Mouse (Mus musculus): ENCODE results near the gene Hook2. TPM values are rescaled to one million over a fixed set of nuclear protein-coding genes. Genes with fewer than 3 reads are reported as not detected.

The Hook2 gene
- 4.2 and 6.7 TPM in 2 replicates for polyA plus RNA-seq (2021; fragmentation: Nextera tagmentation)
- long read RNA-seq, experiment 1, partial matches to known transcripts: 5 of 75 reads
- long read RNA-seq, experiment 1, other reads (novel, unspliced or antisense): 65 of 75 reads
- long read RNA-seq, experiment 2, partial matches to known transcripts: 2 of 11 reads
- long read RNA-seq, experiment 2, other reads (novel, unspliced or antisense): 9 of 11 reads

DNA sequence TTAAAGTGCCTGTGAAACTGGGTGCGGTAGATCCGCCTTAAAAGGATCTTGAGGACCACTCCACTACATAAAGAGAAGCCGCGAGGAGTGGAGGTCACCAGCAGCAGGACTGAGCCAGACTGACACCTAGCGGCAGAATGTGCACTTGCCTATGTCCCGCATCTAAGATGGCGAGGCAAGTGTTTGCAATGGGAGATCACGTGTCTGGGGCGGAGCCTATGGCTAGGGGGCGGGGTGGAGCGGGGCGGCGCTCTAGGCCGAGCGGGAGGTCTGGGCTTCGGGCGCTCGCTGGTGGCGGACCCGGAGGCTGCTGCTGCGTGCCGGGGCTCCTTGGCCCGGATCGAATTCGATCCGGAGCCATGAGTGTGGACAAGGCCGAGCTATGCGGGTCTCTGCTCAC lies at the start of gene Hook2:
TSS of gene Hook2 (plus strand) at position 255 of the 400 bp plus-strand sequence.

DNA sequence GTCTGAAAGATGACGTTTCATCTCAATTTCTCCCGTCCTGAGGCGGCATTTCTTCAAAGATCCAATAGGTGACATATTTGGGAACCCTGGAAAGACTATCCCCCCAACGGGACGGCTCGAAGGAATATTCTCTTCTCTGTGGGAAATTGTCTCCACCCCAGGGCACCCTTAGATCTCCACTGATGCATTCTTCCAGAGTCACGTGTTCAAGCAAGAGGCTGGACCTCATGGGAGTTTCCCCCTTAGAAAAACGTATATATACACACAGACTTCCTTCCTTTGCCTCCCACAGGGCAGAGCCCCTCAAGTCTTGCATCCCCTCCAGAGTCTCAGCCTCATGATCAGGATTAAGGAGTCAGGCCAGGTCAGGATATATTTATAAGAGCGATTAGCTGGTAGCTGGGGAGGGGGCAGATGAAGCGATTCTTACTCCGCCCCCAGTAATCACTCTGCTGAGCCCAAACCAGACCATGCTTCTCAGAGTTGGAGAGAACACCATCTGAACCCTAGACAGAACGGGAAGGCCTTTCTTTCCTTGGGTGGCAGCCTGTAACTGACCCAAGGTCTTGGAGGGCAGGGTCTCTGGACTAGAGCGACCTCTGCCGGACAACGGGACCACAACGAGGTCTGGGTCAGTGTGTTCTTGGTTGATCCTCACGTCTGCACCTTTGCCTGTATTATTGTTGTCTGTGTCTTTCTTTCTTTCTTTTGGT lies 43.7 kb upstream of the Hook2 start, which contains the start of gene Rtbdn:
TSS of gene Rtbdn (plus strand) at position 464 of the 713 bp plus-strand sequence.

DNA sequence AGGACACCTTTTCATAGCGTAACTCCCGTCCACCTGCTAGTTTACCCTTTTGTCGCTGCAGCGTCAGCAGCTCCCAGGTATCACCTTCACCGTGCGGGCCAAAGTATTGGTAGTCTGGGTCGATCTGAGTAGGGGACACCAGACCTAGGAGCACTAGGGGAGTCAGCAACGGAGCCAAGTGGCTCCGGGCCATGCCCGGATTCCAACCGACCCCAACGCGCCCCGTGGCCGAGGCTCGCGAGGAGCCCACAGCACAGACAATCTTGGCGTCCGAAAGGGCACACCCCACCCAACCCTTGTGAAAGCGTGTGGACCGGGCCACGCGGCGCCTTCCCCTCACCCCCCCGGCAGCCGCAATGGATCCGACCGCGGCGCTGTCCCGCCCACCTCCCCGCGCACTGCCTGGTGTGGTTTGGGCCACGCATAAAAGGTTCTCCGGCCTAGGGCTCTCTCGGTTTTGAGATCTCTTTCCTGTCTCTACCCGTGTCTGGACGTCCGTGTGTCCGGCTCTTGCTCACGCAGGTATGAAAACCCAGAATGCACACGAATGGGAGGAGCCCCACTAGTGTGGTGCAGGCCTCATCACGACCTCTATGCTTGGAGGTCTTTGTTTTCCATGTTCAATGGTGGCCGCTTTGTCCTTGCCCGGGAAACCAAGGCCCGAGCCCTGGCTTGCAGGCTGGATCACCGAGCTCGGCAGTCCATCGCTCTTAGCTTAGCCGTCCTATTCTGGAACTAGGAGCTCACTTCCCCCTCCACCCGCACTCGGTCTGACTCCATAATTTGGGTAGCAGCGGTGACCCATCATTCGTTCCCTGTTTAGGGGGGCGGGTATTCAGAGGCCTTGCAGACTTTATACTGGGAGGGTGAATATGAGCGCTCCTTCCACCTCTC lies 20.9 kb upstream of the Hook2 start, which contains the start of the genes Gm49661, Prdx2 and Rnaseh2a:
TSS of gene Gm49661 (minus strand) at position 193 of the 894 bp plus-strand sequence.
TSS of gene Prdx2 (plus strand) at position 347 of the 894 bp plus-strand sequence.
TSS of gene Rnaseh2a (minus strand) at position 527 of the 894 bp plus-strand sequence.

DNA sequence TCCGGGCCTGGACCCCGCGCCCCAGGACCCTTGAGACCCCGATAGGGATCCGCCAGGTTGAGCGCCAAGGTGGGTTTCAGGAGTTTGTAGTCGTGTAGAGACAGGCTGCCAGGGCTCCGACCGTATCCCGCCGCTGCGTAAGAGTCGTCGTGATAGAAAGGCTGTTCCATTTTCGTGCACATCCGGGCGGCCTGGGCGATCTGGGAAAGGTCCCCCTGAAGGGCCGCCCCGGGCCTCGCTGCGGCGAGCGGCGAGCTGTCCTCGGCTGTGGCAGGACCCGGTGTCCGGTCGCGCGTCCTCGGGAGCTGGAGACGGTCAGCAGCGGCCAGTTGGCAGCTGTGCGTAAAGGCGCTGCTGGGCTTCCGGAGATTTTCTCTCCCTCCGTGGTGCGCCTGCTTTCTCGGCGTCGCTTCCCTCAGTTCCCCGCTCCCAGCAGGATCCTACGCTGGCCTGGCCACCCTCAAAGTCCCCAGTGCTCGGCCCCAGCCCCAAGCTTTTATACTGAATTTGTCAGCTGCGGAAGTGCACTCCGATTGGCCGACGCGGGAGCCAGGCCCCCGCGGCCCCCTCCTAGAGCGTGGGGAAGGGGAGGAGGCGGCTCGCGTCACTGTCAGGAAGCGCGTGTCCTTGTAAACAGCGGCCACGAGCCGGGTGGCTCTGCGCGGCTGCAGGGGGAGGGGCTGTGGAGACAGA lies 12.0 kb upstream of the Hook2 start, which contains the start of gene Junb:
TSS of gene Junb (minus strand) at position 471 of the 693 bp plus-strand sequence.

DNA sequence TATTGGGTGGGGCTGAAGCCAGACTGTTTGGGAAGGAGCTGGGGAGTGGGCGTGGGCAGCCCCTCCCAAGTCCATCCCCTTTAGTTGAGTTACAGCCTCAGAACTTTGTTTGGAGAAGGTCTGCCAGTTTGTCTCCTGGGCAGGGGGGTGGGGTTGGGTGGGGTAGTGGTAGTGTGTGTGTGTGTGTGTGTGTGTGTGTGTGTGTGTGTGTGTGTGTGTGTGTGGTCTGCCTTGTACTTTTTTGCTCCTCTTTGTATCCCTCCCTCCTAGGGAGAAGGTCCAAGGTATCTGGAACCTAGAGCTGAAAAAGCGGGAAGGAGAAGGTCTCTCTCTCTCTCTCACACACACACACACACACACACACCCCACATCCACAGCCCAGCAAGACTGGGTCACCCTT lies 24.0 kb downstream of the Hook2 start, which contains the start of gene Best2:
TSS of gene Best2 (minus strand) at position 101 of the 400 bp plus-strand sequence.

DNA sequence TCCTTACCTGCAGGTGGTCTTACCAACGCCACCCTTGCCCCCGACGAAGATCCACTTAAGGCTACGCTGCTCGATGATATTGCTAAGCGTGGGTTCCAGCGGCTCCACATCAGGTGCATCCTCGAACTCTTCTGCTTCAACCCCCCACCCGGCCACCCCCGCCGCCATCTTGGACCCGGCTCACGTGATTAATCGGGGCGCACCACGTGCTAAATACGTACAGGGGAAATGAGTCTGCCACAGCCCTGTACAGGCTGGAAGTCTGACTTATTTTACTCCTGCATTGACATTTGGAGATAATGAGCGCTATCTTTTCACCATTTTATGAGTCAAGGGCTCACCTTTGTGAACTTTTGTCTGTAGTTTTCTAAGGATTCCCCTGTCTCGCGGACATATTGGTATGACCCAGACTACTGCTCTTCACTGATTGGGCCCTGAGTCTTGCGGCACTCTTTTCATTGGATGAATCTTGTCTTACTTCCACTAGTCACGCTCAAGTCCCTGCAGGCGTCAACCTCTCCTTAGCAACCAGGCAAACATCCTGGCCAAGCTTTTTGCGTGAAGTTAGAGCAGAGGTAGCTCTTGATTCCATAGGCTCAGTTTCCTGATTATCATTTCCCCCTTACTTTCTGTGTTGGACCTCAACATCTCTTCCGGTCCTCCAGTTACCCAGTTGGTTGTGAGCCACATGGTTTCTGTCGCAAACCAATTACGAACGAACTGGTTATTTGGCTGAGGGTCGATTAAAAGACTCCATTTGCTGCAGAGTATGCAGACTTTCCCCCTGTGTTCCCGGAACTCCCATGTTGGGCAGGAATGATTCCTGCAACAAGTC lies 34.9 kb downstream of the Hook2 start, which contains the start of gene Asna1:
TSS of gene Asna1 (minus strand) at position 184 of the 835 bp plus-strand sequence.

DNA sequence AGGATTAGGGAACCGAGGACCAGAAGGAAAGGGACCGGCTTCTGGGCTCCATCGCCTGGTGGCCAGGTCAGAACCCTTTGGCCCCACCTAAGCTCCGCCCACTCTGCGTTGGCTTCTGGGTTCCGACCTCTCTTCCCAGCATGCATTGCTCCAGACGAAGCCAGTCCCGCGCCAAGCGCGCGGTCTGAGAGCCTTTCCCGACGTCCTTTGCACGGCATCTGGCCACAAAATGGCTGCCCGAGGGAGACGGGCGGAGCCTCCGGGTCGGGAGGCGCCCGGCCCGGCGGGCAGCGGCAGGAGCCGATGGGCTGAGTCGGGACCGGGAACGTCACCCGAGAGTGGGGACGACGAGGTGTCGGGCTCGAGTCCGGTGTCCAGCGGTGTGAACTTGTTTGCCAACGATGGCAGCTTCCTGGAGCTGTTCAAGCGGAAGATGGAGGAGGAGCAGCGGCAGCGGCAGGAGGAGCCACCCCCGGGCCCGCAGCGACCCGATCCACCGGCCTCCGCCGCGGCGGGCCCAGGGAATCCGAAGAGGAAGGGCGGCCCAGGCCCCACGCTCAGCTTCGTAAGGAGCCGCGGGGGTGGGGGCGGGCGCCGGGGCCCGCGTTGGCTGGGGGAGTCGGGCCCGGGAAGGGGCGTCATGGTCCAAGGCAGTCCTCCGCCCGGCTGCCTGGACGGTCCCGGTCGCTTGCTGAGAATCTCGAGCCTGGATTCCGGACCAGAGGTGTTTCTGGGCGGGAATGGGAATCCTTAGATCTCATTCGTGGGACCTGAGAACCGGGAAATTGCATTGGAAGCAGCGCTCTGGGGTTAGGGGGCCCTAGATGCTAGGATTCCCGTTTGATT lies 36.5 kb downstream of the Hook2 start, which contains the start of gene Trir:
TSS of gene Trir (plus strand) at position 154 of the 846 bp plus-strand sequence.

DNA sequence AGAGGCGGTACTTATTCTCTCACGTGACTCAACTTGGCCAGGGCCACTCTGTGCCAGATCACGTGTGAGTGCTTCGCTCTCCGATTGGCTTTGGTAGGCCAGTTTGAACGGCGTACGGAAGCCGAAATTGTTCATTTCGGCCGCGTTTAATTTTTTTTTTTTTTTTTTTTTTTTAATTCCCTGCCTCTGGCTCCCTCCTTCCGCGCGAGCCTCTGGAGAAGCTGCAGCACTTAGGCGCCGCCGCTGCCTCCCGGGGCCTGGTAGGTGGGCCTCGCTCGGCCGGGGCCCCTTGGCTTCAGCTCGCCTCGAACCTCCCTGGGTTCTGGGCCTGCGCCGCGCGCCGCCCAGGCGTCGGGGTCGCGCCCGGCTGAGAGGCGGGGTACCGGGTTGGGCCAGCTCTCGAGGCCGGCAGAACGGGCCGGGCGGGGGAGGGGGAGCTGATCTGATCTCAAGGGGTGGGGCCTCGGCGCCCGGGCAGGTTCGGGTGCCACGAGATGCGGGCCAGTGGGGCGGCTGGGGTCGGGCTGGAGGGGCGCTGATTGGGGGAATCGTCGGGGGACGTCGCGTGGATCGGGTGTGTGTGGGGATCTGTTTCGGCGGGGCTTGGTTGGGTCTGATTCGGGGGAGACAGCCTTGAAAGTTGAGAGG lies 46.4 kb downstream of the Hook2 start, which contains the start of gene Tnpo2:
TSS of gene Tnpo2 (plus strand) at position 198 of the 648 bp plus-strand sequence.

Other genes starting within 250 kb of the Hook2 start
- gene Nfix, start 190.3 kb upstream of the Hook2 start, polyA plus RNA-seq (2021; fragmentation: Nextera tagmentation): 137 and 163 TPM in 2 replicates
- gene Dand5, start 167.8 kb upstream of the Hook2 start, polyA plus RNA-seq (2021; fragmentation: Nextera tagmentation): 19.8 and 22.2 TPM in 2 replicates
- gene Gadd45gip1, start 159.1 kb upstream of the Hook2 start, polyA plus RNA-seq (2021; fragmentation: Nextera tagmentation): 46.3 and 55.1 TPM in 2 replicates
- gene Rad23a, start 149.9 kb upstream of the Hook2 start, polyA plus RNA-seq (2021; fragmentation: Nextera tagmentation): 149 and 190 TPM in 2 replicates
- gene Calr, start 143.7 kb upstream of the Hook2 start, polyA plus RNA-seq (2021; fragmentation: Nextera tagmentation): 138 and 151 TPM in 2 replicates
- gene Farsa, start 133.6 kb upstream of the Hook2 start, polyA plus RNA-seq (2021; fragmentation: Nextera tagmentation): 20.6 and 22.2 TPM in 2 replicates
- 7.5 and 8.4 TPM in 2 replicates for gene Syce2, start 118.5 kb upstream of the Hook2 start, polyA plus RNA-seq (2021; fragmentation: Nextera tagmentation)
- gene Gcdh, start 96.7 kb upstream of the Hook2 start, polyA plus RNA-seq (2021; fragmentation: Nextera tagmentation): 19.7 and 26.0 TPM in 2 replicates
- gene Klf1, start 88.7 kb upstream of the Hook2 start, polyA plus RNA-seq (2021; fragmentation: Nextera tagmentation): 0.12 and 0.31 TPM in 2 replicates
- gene Dnase2a, start 82.0 kb upstream of the Hook2 start, polyA plus RNA-seq (2021; fragmentation: Nextera tagmentation): 4.7 and 4.8 TPM in 2 replicates
- gene Mast1, start 53.2 kb upstream of the Hook2 start, polyA plus RNA-seq (2021; fragmentation: Nextera tagmentation): 9.3 and 21.9 TPM in 2 replicates
- 0.22 and 0.26 TPM in 2 replicates for gene Rtbdn, start 43.6 kb upstream of the Hook2 start, polyA plus RNA-seq (2021; fragmentation: Nextera tagmentation)
- not detected in 2 replicates for gene Gm49661, start 21.2 kb upstream of the Hook2 start, polyA plus RNA-seq (2021; fragmentation: Nextera tagmentation)
- gene Prdx2, start 21.0 kb upstream of the Hook2 start, polyA plus RNA-seq (2021; fragmentation: Nextera tagmentation): 606 and 755 TPM in 2 replicates
- 49.5 and 54.5 TPM in 2 replicates for gene Rnaseh2a, start 20.8 kb upstream of the Hook2 start, polyA plus RNA-seq (2021; fragmentation: Nextera tagmentation)
- gene Junb, start 11.9 kb upstream of the Hook2 start, polyA plus RNA-seq (2021; fragmentation: Nextera tagmentation): 127 and 330 TPM in 2 replicates
- gene Best2, start 23.9 kb downstream of the Hook2 start, polyA plus RNA-seq (2021; fragmentation: Nextera tagmentation): not detected in 2 replicates
- gene Asna1, start 34.7 kb downstream of the Hook2 start, polyA plus RNA-seq (2021; fragmentation: Nextera tagmentation): 30.3 and 93.5 TPM in 2 replicates
- 31.7 and 158 TPM in 2 replicates for gene Trir, start 36.2 kb downstream of the Hook2 start, polyA plus RNA-seq (2021; fragmentation: Nextera tagmentation)
- gene Tnpo2, start 46.3 kb downstream of the Hook2 start, polyA plus RNA-seq (2021; fragmentation: Nextera tagmentation): 25.2 and 34.4 TPM in 2 replicates
- 12.5 and 21.0 TPM in 2 replicates for gene Fbxw9, start 69.5 kb downstream of the Hook2 start, polyA plus RNA-seq (2021; fragmentation: Nextera tagmentation)
- gene Gm5741, start 77.4 kb downstream of the Hook2 start, polyA plus RNA-seq (2021; fragmentation: Nextera tagmentation): not detected in 2 replicates
- 72.9 and 74.5 TPM in 2 replicates for gene Dhps, start 81.2 kb downstream of the Hook2 start, polyA plus RNA-seq (2021; fragmentation: Nextera tagmentation)
- 114 and 122 TPM in 2 replicates for gene Wdr83os, start 90.1 kb downstream of the Hook2 start, polyA plus RNA-seq (2021; fragmentation: Nextera tagmentation)
- 30.0 and 38.6 TPM in 2 replicates for gene Wdr83, start 90.7 kb downstream of the Hook2 start, polyA plus RNA-seq (2021; fragmentation: Nextera tagmentation)
- 13.9 and 19.1 TPM in 2 replicates for gene Man2b1, start 92.7 kb downstream of the Hook2 start, polyA plus RNA-seq (2021; fragmentation: Nextera tagmentation)
- 1.3 and 1.7 TPM in 2 replicates for gene Zfp791, start 132.5 kb downstream of the Hook2 start, polyA plus RNA-seq (2021; fragmentation: Nextera tagmentation)
- not detected in 2 replicates for gene Cks1brt, start 161.3 kb downstream of the Hook2 start, polyA plus RNA-seq (2021; fragmentation: Nextera tagmentation)
- not detected in 2 replicates for gene Olfr371, start 235.4 kb downstream of the Hook2 start, polyA plus RNA-seq (2021; fragmentation: Nextera tagmentation)

Measured in left cerebral cortex, adult 6 months (tissue).